Mouse (Mus musculus) forebrain, embryonic 13.5 days (tissue): ENCODE data around the gene Vps37b. TPM values are rescaled to one million over a fixed set of nuclear protein-coding genes. Genes with fewer than 3 reads are reported as not detected.
"Not testable (repeated sequence)": the region's sequence is repeated elsewhere in the genome, so short reads cannot be mapped to it uniquely, and the experiment has no call there.

Experiments
- ATAC-seq: fragments of 200-750 bp; cut with Nextera tagmentation; 2 replicates; pipeline ENCODE4 v1.8.0; 2017
- H3K27ac ChIP-seq: fragments of 300-500 bp; sonication (generic); 2 replicates; pipeline ENCODE4 v1.5.1; 2015; ENCODE audit warnings: inconsistent platforms, mild to moderate bottlenecking, moderate library complexity
- H3K27me3 ChIP-seq: fragments of 300-500 bp; sonication (generic); 2 replicates; pipeline ENCODE4 v1.6.1; 2015; ENCODE audit warnings: mild to moderate bottlenecking, inconsistent platforms
- H3K36me3 ChIP-seq: fragments of 300-500 bp; sonication (generic); 2 replicates; pipeline ENCODE4 v1.6.1; 2015; ENCODE audit warnings: mild to moderate bottlenecking, inconsistent platforms; ENCODE audit not compliant: poor library complexity, severe bottlenecking
- H3K4me1 ChIP-seq: fragments of 300-500 bp; sonication (generic); 2 replicates; pipeline ENCODE4 v1.6.1; 2015; ENCODE audit warnings: inconsistent platforms
- H3K4me2 ChIP-seq: fragments of 300-500 bp; sonication (generic); 2 replicates; pipeline ENCODE4 v1.6.1; 2015; ENCODE audit warnings: inconsistent platforms, mild to moderate bottlenecking, moderate library complexity
- H3K4me3 ChIP-seq: fragments of 300-500 bp; sonication (generic); 2 replicates; pipeline ENCODE4 v1.5.1; 2015; ENCODE audit warnings: mild to moderate bottlenecking, inconsistent platforms
- H3K9ac ChIP-seq: fragments of 300-500 bp; sonication (generic); 2 replicates; pipeline ENCODE4 v1.6.1; 2015; ENCODE audit warnings: mild to moderate bottlenecking, inconsistent platforms
- H3K9me3 ChIP-seq: fragments of 300-500 bp; sonication (generic); replicated peaks from 2 replicates; pipeline ENCODE4 v1.6.1; 2016; ENCODE audit warnings: inconsistent platforms
- WGBS: fragments of 180-500 bp; shearing (Covaris S2); methylation state at CpG from one replicate; pipeline ENCODE4 v1.1.7; 2015; 5-methylcytosine and 5-hydroxymethylcytosine counted together
- polyA plus RNA-seq: library from polyadenylated mRNA; unstranded; fragments of >200 nt; fragmentation: Nextera tagmentation; extraction: Ambion mirVana; gene quantifications from 2 replicates; pipeline ENCODE4 v1.2.1, GENCODE M21; 2015

Vps37b gene
- polyA plus RNA-seq, 1 experiment from 2014 or later: 86.5 TPM

DNA sequence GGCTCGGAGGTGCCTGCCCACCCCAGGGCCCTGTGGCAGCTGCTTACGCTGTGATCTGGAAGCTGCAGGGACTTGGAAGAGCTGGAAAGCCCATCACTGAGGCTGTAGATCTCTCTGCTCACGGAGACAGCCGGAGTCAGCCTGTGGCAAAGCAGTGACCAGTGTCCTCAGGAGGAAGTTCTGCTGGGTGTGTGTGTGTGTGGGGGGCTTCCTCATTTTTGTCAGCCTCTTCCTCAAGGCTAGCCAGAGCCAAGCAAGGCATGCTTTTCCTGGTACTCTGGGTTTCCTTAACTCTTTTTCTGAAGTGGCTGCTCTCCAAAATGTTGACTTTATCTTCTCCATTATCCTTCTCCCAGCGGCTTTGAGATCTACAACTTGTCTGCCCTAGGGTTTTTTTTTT lies 27.6 kb upstream of the Vps37b start:
- WGBS: 78% methylated on average over 5 of the region's 5 CpGs

DNA sequence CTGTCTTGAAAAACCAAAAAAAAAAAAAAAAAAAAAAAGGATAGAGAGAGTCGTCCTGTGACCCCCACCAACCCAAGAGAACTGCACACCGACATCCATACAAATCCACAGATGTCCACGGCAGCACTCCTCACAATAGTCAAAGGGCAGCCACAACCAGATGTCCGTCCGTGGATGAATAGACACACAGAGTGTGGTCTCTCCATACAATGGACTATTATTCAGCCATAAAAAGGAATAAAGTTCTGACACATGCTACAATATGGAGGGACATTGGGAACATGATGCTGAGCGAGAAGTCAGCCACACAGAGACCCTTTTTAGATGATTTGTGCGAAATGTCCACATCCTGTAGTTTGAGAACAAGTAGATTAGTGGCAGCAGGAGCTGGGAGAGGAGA lies 26.7 kb upstream of the Vps37b start:
- no peak overlapping the region for H3K27ac ChIP-seq
- no peak overlapping the region for H3K4me2 ChIP-seq
- no peaks in the 10 kb centered on the region for H3K36me3 ChIP-seq
- ATAC-seq: no peak
- no peaks in the 10 kb centered on the region for H3K4me1 ChIP-seq
- peaks cover 5% of the 10 kb centered on the region; the same call in 1 of the 2 replicates for H3K9me3 ChIP-seq
- no peak overlapping the region for H3K9ac ChIP-seq
- H3K27me3 ChIP-seq: no peaks in the 10 kb centered on the region
- 60% methylated on average over 7 of the region's 7 CpGs for WGBS
- H3K4me3 ChIP-seq: no peak overlapping the region

More for the DNA sequence above, 27.6 kb upstream of the Vps37b start:
- H3K27ac ChIP-seq: no peak overlapping the region
- no peaks in the 10 kb centered on the region for H3K36me3 ChIP-seq
- no peak overlapping the region for H3K4me3 ChIP-seq
- H3K4me1 ChIP-seq: no peaks in the 10 kb centered on the region
- ATAC-seq: no peak
- no peaks in the 10 kb centered on the region for H3K27me3 ChIP-seq
- no peak overlapping the region for H3K4me2 ChIP-seq
- H3K9me3 ChIP-seq: peaks cover 5% of the 10 kb centered on the region; the same call in 1 of the 2 replicates
- 0 out of 2 replicates have a peak overlapping the region, but pooled peaks have one; percentile 12 for H3K9ac ChIP-seq

DNA sequence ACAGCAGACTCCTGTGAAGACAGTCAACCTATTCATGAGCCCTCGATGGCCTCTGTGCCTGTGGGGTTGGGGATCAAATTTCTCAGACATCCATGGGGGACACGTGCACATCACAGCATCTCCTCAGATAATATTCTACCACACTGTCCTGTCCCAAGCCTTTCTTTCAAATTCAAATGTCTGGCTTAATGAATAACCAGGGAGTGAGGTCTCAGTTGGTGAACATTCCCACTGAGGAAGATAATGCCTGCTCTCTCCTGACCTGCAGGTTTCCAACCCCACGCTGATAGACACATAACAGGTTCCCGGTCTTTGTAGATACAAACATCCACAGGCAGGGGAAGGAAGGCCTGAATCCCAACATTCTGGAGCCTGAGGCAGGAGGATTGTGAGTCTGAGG lies 24.9 kb upstream of the Vps37b start:
- 49% methylated on average over 4 of the region's 4 CpGs for WGBS
- H3K27me3 ChIP-seq: no peaks in the 10 kb centered on the region
- no peak overlapping the region for H3K4me2 ChIP-seq
- ATAC-seq: no peak
- H3K4me1 ChIP-seq: no peaks in the 10 kb centered on the region
- H3K36me3 ChIP-seq: no peaks in the 10 kb centered on the region
- H3K9me3 ChIP-seq: peaks cover 5% of the 10 kb centered on the region; the same call in 1 of the 2 replicates
- H3K4me3 ChIP-seq: no peak overlapping the region
- H3K27ac ChIP-seq: no peak overlapping the region
- H3K9ac ChIP-seq: no peak overlapping the region

DNA sequence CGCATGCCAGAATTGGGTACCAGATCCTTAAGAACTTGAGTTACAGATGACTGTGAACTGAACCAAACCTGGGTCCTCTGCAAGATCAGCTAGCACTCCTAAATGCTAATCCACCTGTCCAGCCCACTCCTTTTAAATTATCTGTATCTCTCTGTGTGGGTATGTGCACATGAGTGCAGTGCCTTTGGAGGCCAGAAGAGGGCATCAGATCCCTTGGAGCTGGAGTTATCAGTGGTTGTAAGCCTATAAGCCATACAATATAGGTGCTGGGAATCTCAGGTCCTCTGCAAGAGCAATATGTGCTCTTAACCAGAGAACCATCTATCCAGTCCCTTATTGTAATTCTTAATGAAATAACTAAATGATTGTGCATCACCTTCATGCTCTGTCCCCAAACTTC lies 24.1 kb upstream of the Vps37b start:
- no peak overlapping the region for H3K9ac ChIP-seq

DNA sequence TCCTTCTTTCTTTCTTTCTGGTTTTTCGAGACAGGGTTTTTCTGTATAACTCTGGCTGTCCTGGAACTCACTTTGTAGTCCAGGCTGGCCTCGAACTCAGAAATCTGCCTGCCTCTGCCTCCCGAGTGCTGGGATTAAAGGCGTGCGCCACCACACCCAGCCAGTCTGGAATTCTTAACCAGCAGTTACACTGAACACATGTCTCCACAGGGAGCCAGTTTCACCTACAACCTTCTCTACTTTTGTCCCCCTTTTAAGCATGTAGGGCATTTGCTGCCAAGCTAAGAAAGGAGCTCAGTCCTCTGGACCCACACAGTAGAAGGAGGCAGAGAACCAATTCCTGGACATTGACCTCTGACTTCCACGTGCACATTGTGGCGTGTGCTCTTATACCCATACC lies 20.6 kb upstream of the Vps37b start:
- not testable (repeated sequence) for ATAC-seq, H3K36me3 ChIP-seq, H3K4me3 ChIP-seq, H3K9me3 ChIP-seq, H3K27ac ChIP-seq, H3K4me2 ChIP-seq, H3K27me3 ChIP-seq, H3K9ac ChIP-seq, H3K4me1 ChIP-seq
- WGBS: 85% methylated on average over 7 of the region's 7 CpGs

More for the DNA sequence above, 24.1 kb upstream of the Vps37b start:
- Histone ChIP-seq H3K4me3 (no peak overlapping the region), H3K27ac (no peak overlapping the region), H3K27me3 (no peaks in the 10 kb centered on the region), H3K4me1 (no peaks in the 10 kb centered on the region), H3K36me3 (no peaks in the 10 kb centered on the region), H3K9me3 (peaks cover 5% of the 10 kb centered on the region; the same call in 1 of the 2 replicates), H3K4me2 (no peak overlapping the region)
- no peak for ATAC-seq
- WGBS: 90% methylated on average over 1 of the region's 1 CpGs

DNA sequence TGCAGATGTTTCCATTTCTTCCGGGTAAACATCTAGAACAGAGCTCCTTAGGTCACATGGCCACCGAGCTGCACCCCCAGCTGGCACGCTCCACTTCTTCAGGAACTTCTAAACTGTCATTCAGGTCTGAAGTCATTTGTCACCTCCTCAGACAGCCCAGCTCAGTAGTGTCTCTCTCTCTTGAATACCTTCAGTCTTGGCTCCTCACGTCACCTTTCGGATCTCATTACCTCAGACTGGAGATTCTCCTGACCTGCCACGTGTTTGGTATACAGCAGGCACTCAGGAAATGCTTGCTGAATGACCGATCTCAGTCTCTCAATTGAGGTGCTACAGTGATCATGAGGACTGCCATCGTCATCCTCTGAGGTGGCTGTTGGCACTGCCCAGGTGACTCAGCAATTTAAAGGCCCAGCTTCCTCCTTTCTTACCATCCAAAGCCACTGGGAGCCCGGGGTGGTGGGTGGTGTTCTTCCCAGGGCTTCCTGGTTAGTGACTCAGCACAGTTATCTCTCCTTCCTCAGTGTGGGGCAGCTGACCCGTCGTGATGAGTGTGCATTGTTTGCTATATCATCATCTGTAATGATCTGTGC lies 19.9 kb upstream of the Vps37b start:
- 89% methylated on average over 11 of the region's 11 CpGs for WGBS
- H3K9me3 ChIP-seq: peaks cover 5% of the 10 kb centered on the region; the same call in 1 of the 2 replicates
- no peaks in the 10 kb centered on the region for H3K36me3 ChIP-seq
- no peak overlapping the region for H3K4me2 ChIP-seq
- H3K27me3 ChIP-seq: no peaks in the 10 kb centered on the region
- no peak overlapping the region for H3K4me3 ChIP-seq
- H3K9ac ChIP-seq: no peak overlapping the region
- no peak for ATAC-seq
- H3K27ac ChIP-seq: no peak overlapping the region
- 0 out of 2 replicates have a peak, but pooled peaks cover 9% of the 10 kb centered on the region for H3K4me1 ChIP-seq

DNA sequence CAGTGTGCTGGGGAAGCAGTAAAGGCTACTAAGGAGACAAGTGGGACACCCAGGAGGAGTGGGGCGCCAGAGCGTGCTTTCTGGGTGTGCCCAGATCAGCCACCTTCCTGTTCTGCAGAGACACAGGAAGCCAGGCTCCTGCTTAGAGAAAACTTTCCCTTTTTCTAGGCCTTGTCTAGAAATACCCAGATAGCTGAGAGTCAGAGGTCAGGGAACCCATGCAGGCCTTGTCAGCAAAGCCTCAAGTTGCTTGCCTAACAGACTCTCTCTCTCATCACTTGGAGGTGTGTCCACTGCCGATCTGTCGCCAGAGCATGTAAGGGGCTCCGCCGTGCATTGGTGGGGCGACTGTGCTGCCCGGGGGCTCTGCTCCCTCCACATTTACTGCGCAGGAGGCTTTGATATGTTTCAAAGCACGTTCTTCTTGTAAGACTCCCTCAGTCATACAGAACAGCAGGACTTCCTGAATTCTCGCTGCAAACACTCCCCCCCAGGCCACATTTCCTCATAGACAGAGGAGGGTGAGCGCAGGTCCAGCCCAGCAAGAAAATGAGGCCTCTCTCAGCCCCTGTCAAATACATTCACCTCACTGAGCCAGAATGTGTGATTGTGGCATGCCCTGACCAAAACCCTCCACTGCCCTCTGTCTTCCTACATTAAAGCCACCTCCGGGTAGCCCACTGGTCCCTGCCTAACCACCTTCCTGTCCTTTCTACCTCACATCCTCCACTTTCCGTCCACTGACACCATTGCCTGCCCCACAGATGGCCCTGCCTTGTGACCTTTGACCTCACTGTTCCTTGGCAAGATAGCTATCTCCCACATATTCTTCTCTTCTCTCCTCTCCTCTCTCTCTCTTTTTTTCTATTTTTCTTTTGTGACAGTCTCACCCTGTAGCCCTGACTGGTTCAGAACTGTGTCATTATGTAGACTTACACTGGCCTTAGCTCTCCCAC lies 18.3 kb upstream of the Vps37b start:
- no peak for ATAC-seq

DNA sequence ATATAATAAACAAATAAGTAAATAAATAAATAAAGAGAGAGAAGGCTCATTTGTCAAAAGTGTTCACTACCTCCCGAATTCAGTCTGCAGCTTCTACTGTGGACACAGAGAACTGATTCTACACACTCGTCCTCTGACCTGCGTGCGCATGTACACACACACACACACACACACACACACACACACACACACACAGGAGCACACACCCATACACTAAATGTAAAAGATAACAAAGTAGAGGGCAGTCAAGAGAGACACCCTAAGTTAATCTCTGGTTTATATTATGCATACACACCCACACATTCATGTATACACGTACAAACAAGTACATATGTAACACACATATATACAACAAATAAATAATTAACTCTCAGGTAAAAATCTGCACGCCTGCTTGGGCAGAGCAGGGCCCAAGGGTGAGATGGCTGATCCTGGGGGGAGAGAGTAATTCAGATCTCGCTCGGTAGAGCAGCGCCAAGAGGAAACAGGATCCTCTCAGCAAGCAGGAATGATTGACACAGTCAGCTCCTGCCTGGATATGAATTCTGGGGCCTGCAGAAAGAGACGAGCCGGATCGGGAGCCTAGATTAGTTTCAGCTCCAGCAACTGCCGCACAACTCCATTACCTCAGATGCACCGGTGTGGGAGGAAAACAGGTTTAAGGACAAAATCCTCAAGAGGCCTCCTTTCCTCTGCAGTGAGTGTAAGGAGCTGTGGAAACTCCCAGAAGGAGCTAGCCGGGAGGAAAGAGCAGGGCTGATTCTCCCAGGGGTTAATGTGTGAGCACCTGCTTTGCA lies 17.4 kb upstream of the Vps37b start:
- Histone ChIP-seq H3K4me2 (no peak overlapping the region), H3K4me1 (peaks cover 19% of the 10 kb centered on the region; the same call in 1 of the 2 replicates), H3K27ac (peak overlapping the region; percentile 25; the same call in 1 of the 2 replicates), H3K27me3 (no peaks in the 10 kb centered on the region), H3K4me3 (no peak overlapping the region), H3K9ac (0 out of 2 replicates have a peak overlapping the region, but pooled peaks have one; percentile 1), H3K9me3 (no peaks in the 10 kb centered on the region), H3K36me3 (no peaks in the 10 kb centered on the region)
- no peak for ATAC-seq
- 74% methylated on average over 15 of the region's 15 CpGs for WGBS

More for the DNA sequence above, 18.3 kb upstream of the Vps37b start:
- Histone ChIP-seq H3K9me3 (no peaks in the 10 kb centered on the region), H3K4me2 (no peak overlapping the region), H3K36me3 (no peaks in the 10 kb centered on the region), H3K4me3 (no peak overlapping the region), H3K27me3 (no peaks in the 10 kb centered on the region), H3K9ac (0 out of 2 replicates have a peak overlapping the region, but pooled peaks have one; percentile 1), H3K27ac (peak overlapping the region; percentile 25; the same call in 1 of the 2 replicates), H3K4me1 (peaks cover 12% of the 10 kb centered on the region; the same call in 1 of the 2 replicates)
- 70% methylated on average over 14 of the region's 14 CpGs for WGBS

DNA sequence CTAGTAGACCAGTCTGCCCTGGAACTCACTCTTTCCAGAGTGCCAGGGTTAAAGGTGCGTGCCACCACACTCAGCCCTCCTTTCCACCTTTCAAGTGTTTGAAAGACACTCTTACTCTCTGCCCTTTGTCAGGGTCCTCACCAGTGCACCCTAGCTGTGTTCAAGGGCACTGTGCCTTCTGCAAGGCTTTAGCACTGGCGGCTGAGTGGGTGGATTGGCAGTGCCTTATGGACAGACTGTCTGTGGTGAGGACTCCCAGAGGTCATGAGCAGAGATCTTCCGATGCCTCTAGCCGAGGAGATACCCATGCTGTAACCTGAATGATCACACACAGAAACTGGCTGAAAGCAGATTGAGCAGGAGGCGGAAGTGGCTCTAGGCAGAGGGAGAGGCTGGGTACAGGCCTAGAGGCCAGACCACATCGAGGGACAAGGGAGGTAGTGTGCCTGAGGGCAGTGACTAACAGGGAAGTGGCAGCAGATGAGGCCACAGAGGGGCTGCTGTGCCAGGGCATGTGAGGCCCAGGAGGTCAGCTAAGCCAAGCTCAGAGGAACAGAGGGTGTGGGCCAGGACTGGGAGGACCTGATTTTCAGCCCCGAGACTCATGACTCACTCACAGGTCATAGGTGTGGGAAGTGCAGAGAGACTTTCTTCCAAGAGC lies 14.8 kb upstream of the Vps37b start:
- Histone ChIP-seq H3K4me3 (no peak overlapping the region), H3K9me3 (no peaks in the 10 kb centered on the region), H3K36me3 (no peaks in the 10 kb centered on the region), H3K9ac (no peak overlapping the region), H3K4me1 (peaks cover 35% of the 10 kb centered on the region), H3K27ac (no peak overlapping the region), H3K27me3 (no peaks in the 10 kb centered on the region), H3K4me2 (no peak overlapping the region)
- ATAC-seq: no peak
- WGBS: 85% methylated on average over 7 of the region's 7 CpGs

DNA sequence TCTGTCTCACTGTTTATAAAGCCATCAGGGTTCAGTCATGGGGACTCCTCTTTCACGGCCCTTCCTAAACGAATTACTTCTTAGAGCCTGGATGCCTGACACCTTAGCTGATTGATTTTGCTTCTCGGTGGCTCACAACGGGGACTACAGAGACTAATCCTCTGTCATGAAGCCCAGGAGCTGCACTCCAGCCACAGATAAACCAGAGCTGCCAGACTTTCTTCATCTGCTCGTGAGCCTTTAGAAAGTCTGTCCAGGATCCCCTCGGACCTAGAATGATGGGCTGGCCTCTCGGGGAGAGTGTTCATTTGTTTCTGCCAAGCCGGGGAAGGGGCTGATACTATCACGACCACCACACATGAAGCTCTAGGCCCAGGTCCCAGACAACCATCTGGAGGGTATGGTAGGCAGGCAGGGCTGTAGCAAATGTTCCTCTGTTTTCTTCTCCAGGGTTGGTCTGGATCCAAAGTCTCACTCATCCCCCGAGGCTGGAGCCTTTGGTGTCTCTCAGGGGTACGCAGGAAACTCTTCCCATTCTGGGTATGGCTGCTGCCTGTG lies 13.5 kb upstream of the Vps37b start:
- Histone ChIP-seq H3K27ac (peak overlapping the region; percentile 87), H3K4me2 (no peak overlapping the region), H3K9ac (no peak overlapping the region), H3K9me3 (no peaks in the 10 kb centered on the region), H3K4me3 (no peak overlapping the region), H3K36me3 (no peaks in the 10 kb centered on the region), H3K27me3 (no peaks in the 10 kb centered on the region), H3K4me1 (peaks cover 33% of the 10 kb centered on the region)
- peak; percentile 41; the same call in 1 of the 2 replicates for ATAC-seq
- 27% methylated on average over 11 of the region's 11 CpGs for WGBS

DNA sequence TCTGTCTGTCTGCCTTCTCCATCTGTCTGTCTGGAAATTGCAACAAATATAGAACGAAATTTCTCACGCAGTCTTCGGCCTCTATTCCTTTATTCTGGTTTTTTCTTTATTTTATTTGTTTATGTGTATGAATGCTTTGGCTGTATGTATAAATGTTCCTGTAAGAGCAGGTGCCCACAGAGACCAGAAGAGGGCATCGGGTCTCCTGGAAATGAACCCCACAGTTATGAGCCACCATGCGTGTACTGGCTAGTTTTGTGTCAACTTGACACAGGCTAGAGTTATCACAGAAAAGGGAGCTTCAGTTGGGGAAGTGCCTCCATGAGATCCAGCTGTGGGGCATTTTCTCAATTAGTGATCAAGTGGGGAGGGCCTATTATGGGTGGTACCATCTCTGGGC lies 11.9 kb upstream of the Vps37b start:
- Histone ChIP-seq H3K36me3 (no peaks in the 10 kb centered on the region), H3K9ac (no peak overlapping the region), H3K27ac (peak overlapping the region; percentile 96), H3K9me3 (no peaks in the 10 kb centered on the region), H3K4me1 (peaks cover 26% of the 10 kb centered on the region), H3K4me3 (no peak overlapping the region), H3K4me2 (no peak overlapping the region; the same call in 1 of the 2 replicates), H3K27me3 (no peaks in the 10 kb centered on the region)
- 72% methylated on average over 5 of the region's 5 CpGs for WGBS
- ATAC-seq: no peak
